Mouse (Mus musculus) liver, embryonic 18 days (tissue): ENCODE results near the gene Gm20767. TPM values are rescaled to one million over a fixed set of nuclear protein-coding genes. Genes with fewer than 3 reads are reported as not detected.

Source experiments
- polyA plus RNA-seq: library from polyadenylated mRNA; depleted of rRNA; stranded (reverse); fragments of >200 nt; gene quantifications from 2 replicates; pipeline ENCODE4 v1.2.3, GENCODE M21; 2012; rRNA removed

The Gm20767 gene
- not detected in 2 replicates for polyA plus RNA-seq

GRCm38 (mm10) chr13:120139946-120140345, at the start of gene Gm20767:
TSS of gene Gm20767 (plus strand) at chr13:120140246.

GRCm38 (mm10) chr13:120172133-120172532, 32.1 kb downstream of the Gm20767 start, which contains the start of gene Gm21818:
TSS of gene Gm21818 (plus strand) at chr13:120172433.

Other genes starting within 250 kb of the Gm20767 start
- gene Tcstv1, start 245.5 kb upstream of the Gm20767 start, polyA plus RNA-seq = not detected in 2 replicates
- gene Gm21761, start 211.0 kb upstream of the Gm20767 start, polyA plus RNA-seq = not detected in 2 replicates
- gene B020031M17Rik, start 189.4 kb upstream of the Gm20767 start, polyA plus RNA-seq = not detected in 2 replicates
- not detected in 2 replicates for gene Gm36079, start 113.2 kb upstream of the Gm20767 start, polyA plus RNA-seq
- gene Gm21188, start 88.1 kb upstream of the Gm20767 start, polyA plus RNA-seq = 1.1 and 2.0 TPM in 2 replicates
- gene Gm21818, start 32.2 kb downstream of the Gm20767 start, polyA plus RNA-seq = not detected in 2 replicates
- 0.04 and 0.17 TPM in 2 replicates for gene Gm21762, start 75.7 kb downstream of the Gm20767 start, polyA plus RNA-seq
- gene Gm21731, start 98.9 kb downstream of the Gm20767 start, polyA plus RNA-seq = not detected in 2 replicates
- not detected in 2 replicates for gene AF067061, start 122.9 kb downstream of the Gm20767 start, polyA plus RNA-seq
- gene BC147527, start 160.1 kb downstream of the Gm20767 start, polyA plus RNA-seq = 0.57 and 1.0 TPM in 2 replicates
- gene Tcstv3, start 176.6 kb downstream of the Gm20767 start, polyA plus RNA-seq = not detected in 2 replicates